Mouse (Mus musculus): Measurements from ENCODE around the gene Psmd6. TPM values are rescaled to one million over a fixed set of nuclear protein-coding genes. Genes with fewer than 3 reads are reported as not detected.

Psmd6 gene
- polyA plus RNA-seq, 1 experiment from 2014 or later = 218 TPM

DNA sequence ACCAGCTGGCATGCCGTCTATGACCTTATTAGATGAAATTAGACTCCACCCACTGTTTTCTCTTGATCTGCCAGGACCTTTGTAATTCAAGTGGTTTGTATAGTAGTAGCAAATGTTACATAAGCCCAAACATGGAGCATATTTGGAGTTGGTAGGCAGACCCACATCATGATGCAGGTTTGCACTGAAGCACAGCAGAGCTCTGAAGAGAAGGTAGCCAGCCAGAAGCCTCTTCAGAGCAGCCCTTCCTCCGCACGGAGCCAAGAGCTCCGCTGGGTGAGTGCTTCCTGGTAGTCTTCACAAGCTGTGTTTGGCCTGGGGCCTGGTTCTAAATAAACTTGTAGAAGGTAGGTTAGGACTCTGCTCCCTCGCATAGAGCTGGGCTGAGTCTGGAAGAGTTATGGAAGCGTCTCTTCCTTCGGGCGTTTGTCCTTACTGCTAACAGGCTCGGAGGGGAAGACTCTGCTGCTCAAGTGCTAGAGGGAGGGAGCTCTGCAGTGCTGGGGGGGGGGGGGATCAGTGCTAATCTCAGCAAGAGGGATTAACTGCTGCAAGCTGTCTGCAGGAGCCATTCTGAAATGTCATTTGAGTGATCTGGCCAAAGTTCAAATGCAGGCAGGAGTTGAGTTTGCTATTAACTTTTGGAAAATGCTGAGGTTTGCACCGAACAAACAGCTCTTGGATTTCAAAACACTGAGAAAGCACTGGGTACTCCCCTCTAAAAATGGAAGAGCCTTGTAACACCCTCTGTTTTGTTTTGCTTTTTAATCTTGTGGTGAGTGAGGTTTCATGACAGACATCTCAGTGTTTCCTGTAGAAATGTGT, 52.9 kb downstream of the Psmd6 start:
- WGBS = 9% methylated on average over 10 of the region's 10 CpGs
- peak; percentile 65 for ATAC-seq (ENCODE audit: insufficient read depth, low FRiP score)
- H3K4me2 ChIP-seq (ENCODE audit: low read depth, low read length) = peak overlapping the region; percentile 51
- peak overlapping the region; percentile 56 for H3K9ac ChIP-seq (ENCODE audit: low read length)
- H3K36me3 ChIP-seq (ENCODE audit: control insufficient read depth, insufficient read depth, low read length) = no peaks in the 10 kb centered on the region
- H3K9me3 ChIP-seq (replicated peaks; ENCODE audit: control insufficient read depth, low read length) = no peaks in the 10 kb centered on the region
- peak overlapping the region; percentile 27 for H3K4me3 ChIP-seq (replicated peaks; ENCODE audit: low read length)
- no peaks in the 10 kb centered on the region for H3K27me3 ChIP-seq (ENCODE audit: control insufficient read depth, insufficient read depth, low read length)
- peak overlapping the region; percentile 91 for H3K27ac ChIP-seq (ENCODE audit: low read length)
- H3K4me1 ChIP-seq (ENCODE audit: control insufficient read depth, insufficient read depth, low read length) = peaks cover 47% of the 10 kb centered on the region

DNA sequence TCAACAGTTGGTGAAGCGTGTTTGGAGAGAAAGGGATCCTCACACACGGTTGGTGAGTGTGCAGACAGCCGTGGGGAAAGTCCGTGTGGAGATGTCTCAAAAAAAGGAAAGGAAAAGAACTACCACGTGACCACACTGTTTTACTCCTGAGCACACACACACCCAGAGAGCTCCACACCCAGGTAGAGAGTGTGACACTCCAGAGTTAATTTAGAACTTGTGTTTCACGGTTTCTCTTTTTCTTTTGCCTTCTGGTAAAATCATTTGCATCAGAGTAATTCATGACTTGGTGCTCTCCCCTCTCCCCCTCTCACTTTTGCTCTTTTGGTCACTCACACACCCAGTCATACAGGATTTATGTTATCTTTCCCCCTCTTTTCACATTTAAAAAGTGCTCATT, 54.5 kb downstream of the Psmd6 start:
- no peak for ATAC-seq (ENCODE audit: insufficient read depth, low FRiP score)
- H3K27ac ChIP-seq (ENCODE audit: low read length) = peak overlapping the region; percentile 46; the same call in 1 of the 2 replicates

DNA sequence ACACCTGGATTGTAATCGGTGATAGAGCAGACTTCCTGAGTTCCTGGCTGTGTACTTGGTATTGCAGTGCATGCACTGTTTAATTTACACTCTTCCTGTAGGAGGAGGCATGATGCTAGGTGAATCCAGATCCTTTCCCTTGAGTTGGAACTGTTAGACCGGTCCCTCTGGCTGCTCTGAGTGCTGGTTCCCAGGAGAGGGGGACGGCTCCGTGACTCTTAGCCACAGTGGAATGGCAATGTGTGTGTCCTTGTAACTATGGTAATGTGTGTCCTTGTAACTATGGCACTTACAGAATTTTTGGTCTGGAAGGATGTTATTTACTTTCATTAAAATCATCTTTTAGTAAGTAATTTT, 55.7 kb downstream of the Psmd6 start:
- Histone ChIP-seq H3K27ac (ENCODE audit: low read length) (peak overlapping the region; percentile 53), H3K4me1 (ENCODE audit: control insufficient read depth, insufficient read depth, low read length) (peaks cover 29% of the 10 kb centered on the region), H3K27me3 (ENCODE audit: control insufficient read depth, insufficient read depth, low read length) (no peaks in the 10 kb centered on the region), H3K9ac (ENCODE audit: low read length) (no peak overlapping the region), H3K9me3 (replicated peaks; ENCODE audit: control insufficient read depth, low read length) (no peaks in the 10 kb centered on the region), H3K4me3 (replicated peaks; ENCODE audit: low read length) (no peak overlapping the region), H3K4me2 (ENCODE audit: low read depth, low read length) (no peak overlapping the region), H3K36me3 (ENCODE audit: control insufficient read depth, insufficient read depth, low read length) (no peaks in the 10 kb centered on the region)
- WGBS = 63% methylated on average over 4 of the region's 4 CpGs
- ATAC-seq (ENCODE audit: insufficient read depth, low FRiP score) = no peak

More for the DNA sequence above, 54.5 kb downstream of the Psmd6 start:
- Histone ChIP-seq H3K4me3 (replicated peaks; ENCODE audit: low read length) (no peak overlapping the region), H3K36me3 (ENCODE audit: control insufficient read depth, insufficient read depth, low read length) (no peaks in the 10 kb centered on the region), H3K9ac (ENCODE audit: low read length) (no peak overlapping the region), H3K4me1 (ENCODE audit: control insufficient read depth, insufficient read depth, low read length) (peaks cover 40% of the 10 kb centered on the region), H3K4me2 (ENCODE audit: low read depth, low read length) (no peak overlapping the region), H3K27me3 (ENCODE audit: control insufficient read depth, insufficient read depth, low read length) (no peaks in the 10 kb centered on the region), H3K9me3 (replicated peaks; ENCODE audit: control insufficient read depth, low read length) (no peaks in the 10 kb centered on the region)
- WGBS = 60% methylated on average over 6 of the region's 6 CpGs

DNA sequence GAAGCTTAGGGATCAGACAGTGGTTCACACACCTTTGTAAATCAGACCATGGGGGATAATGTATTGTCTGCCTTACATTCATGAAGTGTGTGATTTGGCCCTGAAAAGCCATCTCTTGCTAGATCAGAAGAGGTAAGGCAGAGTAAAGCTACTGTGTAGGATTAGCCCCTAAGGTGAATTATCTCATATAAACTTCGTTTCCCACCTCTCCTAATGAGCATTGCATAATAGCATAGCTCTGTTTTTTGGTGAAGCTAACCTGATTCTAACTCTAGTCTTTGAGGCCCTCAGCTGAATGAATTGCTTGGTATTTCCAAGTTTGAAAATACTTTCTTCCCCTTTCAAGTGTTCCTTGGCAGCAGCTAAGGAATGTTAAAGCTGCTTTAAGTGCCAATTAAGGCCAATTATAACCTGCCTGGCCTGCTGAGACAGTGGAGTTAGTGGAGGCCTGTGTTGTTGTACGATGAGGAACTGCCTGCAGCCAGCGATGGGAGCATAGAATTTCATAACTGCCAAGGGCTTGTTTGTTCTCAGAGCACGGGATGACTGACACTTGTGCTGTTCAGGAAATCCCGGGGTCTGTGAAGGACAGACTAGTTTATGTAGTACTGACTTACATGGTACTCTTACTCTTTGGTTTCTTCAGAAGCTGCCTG, 56.2 kb downstream of the Psmd6 start:
- H3K27ac ChIP-seq (ENCODE audit: low read length) = peak overlapping the region; percentile 53
- no peak overlapping the region for H3K9ac ChIP-seq (ENCODE audit: low read length)
- H3K4me3 ChIP-seq (replicated peaks; ENCODE audit: low read length) = no peak overlapping the region
- H3K4me2 ChIP-seq (ENCODE audit: low read depth, low read length) = no peak overlapping the region
- H3K4me1 ChIP-seq (ENCODE audit: control insufficient read depth, insufficient read depth, low read length) = peaks cover 29% of the 10 kb centered on the region
- H3K27me3 ChIP-seq (ENCODE audit: control insufficient read depth, insufficient read depth, low read length) = no peaks in the 10 kb centered on the region
- ATAC-seq (ENCODE audit: insufficient read depth, low FRiP score) = no peak
- WGBS = 28% methylated on average over 5 of the region's 5 CpGs
- H3K36me3 ChIP-seq (ENCODE audit: control insufficient read depth, insufficient read depth, low read length) = no peaks in the 10 kb centered on the region
- no peaks in the 10 kb centered on the region for H3K9me3 ChIP-seq (replicated peaks; ENCODE audit: control insufficient read depth, low read length)

DNA sequence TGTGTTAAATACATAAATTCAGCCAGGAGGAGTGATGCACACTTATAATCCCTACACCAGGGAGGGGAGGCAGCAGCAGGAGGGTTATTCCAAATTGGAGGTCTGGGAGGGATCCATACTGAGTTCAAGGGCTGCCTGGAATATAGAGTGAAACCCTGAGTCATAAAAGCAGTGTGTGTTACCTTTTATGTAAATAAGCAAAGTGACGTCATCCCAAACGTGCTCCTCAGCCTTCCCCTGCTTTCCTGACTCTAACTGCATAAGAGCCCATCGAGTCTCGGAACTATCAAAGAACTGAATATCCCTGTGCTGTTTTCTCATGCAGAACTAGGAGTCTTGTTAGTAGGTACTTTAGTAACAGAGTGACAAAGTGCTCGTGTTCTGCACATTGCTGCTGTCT, 57.4 kb downstream of the Psmd6 start:
- H3K27ac ChIP-seq (ENCODE audit: low read length) = no peak overlapping the region
- no peaks in the 10 kb centered on the region for H3K36me3 ChIP-seq (ENCODE audit: control insufficient read depth, insufficient read depth, low read length)

DNA sequence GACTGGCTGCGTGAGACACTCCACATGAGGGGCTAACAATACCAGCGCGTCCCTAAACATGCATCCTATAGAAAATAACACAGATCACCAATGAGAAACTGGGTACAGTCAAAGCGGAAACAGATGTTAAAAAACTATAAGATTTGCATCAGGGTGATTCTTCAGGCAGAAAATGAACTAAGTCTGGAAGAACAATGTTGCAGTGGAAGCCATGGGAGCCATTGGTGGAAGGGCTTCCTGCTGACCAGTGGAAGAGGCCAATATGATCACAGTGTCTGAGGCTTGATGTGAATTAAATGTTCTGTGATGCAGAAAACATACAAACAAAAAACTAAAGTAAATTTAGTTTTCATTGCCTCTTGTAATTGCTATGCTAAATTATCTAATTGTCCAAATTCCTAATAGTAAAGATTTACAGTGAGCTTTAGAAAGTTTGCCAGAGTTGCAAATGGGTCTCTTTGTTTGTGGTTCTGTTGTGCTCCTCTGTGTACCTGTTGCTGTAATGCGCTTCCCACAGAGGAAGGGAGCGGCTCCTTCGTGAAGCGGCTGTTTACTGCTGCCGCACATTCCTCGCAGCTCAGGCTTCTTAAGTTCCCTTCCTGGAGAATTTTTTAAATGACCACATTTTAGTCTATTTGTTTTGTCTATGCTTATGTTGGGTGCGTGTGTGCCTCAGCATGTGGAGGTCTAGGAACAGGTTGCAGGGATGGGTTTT, 58.1 kb downstream of the Psmd6 start:
- H3K9me3 ChIP-seq (replicated peaks; ENCODE audit: control insufficient read depth, low read length) = 0 out of 2 replicates have a peak, but pooled peaks cover 2% of the 10 kb centered on the region
- H3K36me3 ChIP-seq (ENCODE audit: control insufficient read depth, insufficient read depth, low read length) = no peaks in the 10 kb centered on the region
- 80% methylated on average over 11 of the region's 11 CpGs for WGBS
- H3K4me3 ChIP-seq (replicated peaks; ENCODE audit: low read length) = no peak overlapping the region
- no peak overlapping the region for H3K4me2 ChIP-seq (ENCODE audit: low read depth, low read length)
- peaks cover 19% of the 10 kb centered on the region for H3K4me1 ChIP-seq (ENCODE audit: control insufficient read depth, insufficient read depth, low read length)
- ATAC-seq (ENCODE audit: insufficient read depth, low FRiP score) = no peak
- H3K27me3 ChIP-seq (ENCODE audit: control insufficient read depth, insufficient read depth, low read length) = no peaks in the 10 kb centered on the region
- H3K27ac ChIP-seq (ENCODE audit: low read length) = no peak overlapping the region
- H3K9ac ChIP-seq (ENCODE audit: low read length) = no peak overlapping the region

More for the DNA sequence above, 57.4 kb downstream of the Psmd6 start:
- no peaks in the 10 kb centered on the region for H3K9me3 ChIP-seq (replicated peaks; ENCODE audit: control insufficient read depth, low read length)
- no peak overlapping the region for H3K9ac ChIP-seq (ENCODE audit: low read length)
- peaks cover 26% of the 10 kb centered on the region for H3K4me1 ChIP-seq (ENCODE audit: control insufficient read depth, insufficient read depth, low read length)
- WGBS = 57% methylated on average over 5 of the region's 5 CpGs
- H3K4me3 ChIP-seq (replicated peaks; ENCODE audit: low read length) = no peak overlapping the region
- ATAC-seq (ENCODE audit: insufficient read depth, low FRiP score) = no peak
- H3K27me3 ChIP-seq (ENCODE audit: control insufficient read depth, insufficient read depth, low read length) = no peaks in the 10 kb centered on the region
- H3K4me2 ChIP-seq (ENCODE audit: low read depth, low read length) = no peak overlapping the region

Other genes starting within 250 kb of the Psmd6 start
- not detected in 2 replicates for gene Gm281, start 206.5 kb downstream of the Psmd6 start, polyA plus RNA-seq (2015; fragmentation: Nextera tagmentation; extraction: Ambion mirVana)
- gene Atxn7, start 159.5 kb downstream of the Psmd6 start, polyA plus RNA-seq (2015; fragmentation: Nextera tagmentation; extraction: Ambion mirVana) = 3.8 and 4.1 TPM in 2 replicates
- 138 and 143 TPM in 2 replicates for gene Thoc7, start 159.1 kb downstream of the Psmd6 start, polyA plus RNA-seq (2015; fragmentation: Nextera tagmentation; extraction: Ambion mirVana)
- gene Olfr720, start 65.9 kb upstream of the Psmd6 start, polyA plus RNA-seq (2015; fragmentation: Nextera tagmentation; extraction: Ambion mirVana) = not detected in 2 replicates
- gene Olfr31, start 201.8 kb upstream of the Psmd6 start, polyA plus RNA-seq (2015; fragmentation: Nextera tagmentation; extraction: Ambion mirVana) = not detected in 2 replicates
- gene Il3ra, start 225.3 kb upstream of the Psmd6 start, polyA plus RNA-seq (2015; fragmentation: Nextera tagmentation; extraction: Ambion mirVana) = 5.2 and 7.5 TPM in 2 replicates

All from stomach, embryonic 16.5 days (tissue).